Mouse (Mus musculus) right cerebral cortex, postnatal 4 days (tissue): ENCODE results near the gene Aste1.

Experiments used
- DNase-seq: peaks from one replicate; pipeline ENCODE4 v3.0.0-alpha.2; 2022

The Aste1 gene

GRCm38 (mm10) chr9:105395218-105395627, at the start of gene Aste1, which contains the start of gene Nek11:
Gene Aste1 (plus strand): TSS chr9:105395392.
Gene Nek11 (minus strand): TSS chr9:105395524.
- DNase-seq = peak; percentile 88

- no peak for DNase-seq
These were observed 46.8 kb upstream of the Aste1 start for GRCm38 (mm10) chr9:105348242-105349031.

GRCm38 (mm10) chr9:105349034-105349433, 46.2 kb upstream of the Aste1 start:
- no peak for DNase-seq

GRCm38 (mm10) chr9:105362181-105362580, 33.0 kb upstream of the Aste1 start:
- DNase-seq = no peak

- DNase-seq = no peak
These were observed 31.5 kb upstream of the Aste1 start for GRCm38 (mm10) chr9:105363520-105364231.

- DNase-seq = no peak
These were observed 29.0 kb upstream of the Aste1 start for GRCm38 (mm10) chr9:105366199-105366598.

GRCm38 (mm10) chr9:105368605-105369004, 26.6 kb upstream of the Aste1 start:
- DNase-seq = no peak

- DNase-seq = no peak
These were observed 20.8 kb upstream of the Aste1 start for GRCm38 (mm10) chr9:105374361-105374760.

- no peak for DNase-seq
These were observed 18.8 kb upstream of the Aste1 start for GRCm38 (mm10) chr9:105376411-105376810.

- DNase-seq = no peak
These were observed 18.1 kb upstream of the Aste1 start for GRCm38 (mm10) chr9:105376954-105377530.

GRCm38 (mm10) chr9:105377622-105378021, 17.6 kb upstream of the Aste1 start:
- DNase-seq = no peak

GRCm38 (mm10) chr9:105379533-105380145, 15.6 kb upstream of the Aste1 start:
- DNase-seq = no peak

GRCm38 (mm10) chr9:105387403-105387802, 7.8 kb upstream of the Aste1 start:
- DNase-seq = no peak

GRCm38 (mm10) chr9:105389289-105389688, 5.9 kb upstream of the Aste1 start:
- DNase-seq = peak; percentile 91

- no peak for DNase-seq
These were observed 4.6 kb upstream of the Aste1 start for GRCm38 (mm10) chr9:105390616-105391015.

- DNase-seq = no peak
These were observed 472 bp upstream of the Aste1 start for GRCm38 (mm10) chr9:105394720-105395119.

GRCm38 (mm10) chr9:105408549-105408948, 13.4 kb downstream of the Aste1 start:
- no peak for DNase-seq

- no peak for DNase-seq
These were observed 63.8 kb downstream of the Aste1 start for GRCm38 (mm10) chr9:105459032-105459431.

GRCm38 (mm10) chr9:105461496-105461895, 66.3 kb downstream of the Aste1 start:
- no peak for DNase-seq
